Mouse (Mus musculus) forebrain, embryonic 12.5 days (tissue): Measurements from ENCODE around the gene Sema4b. TPM values are rescaled to one million over a fixed set of nuclear protein-coding genes. Genes with fewer than 3 reads are reported as not detected.

Experiments used
- ATAC-seq: fragments of 200-750 bp; cut with Nextera tagmentation; 2 replicates; pipeline ENCODE4 v1.8.0; 2017; ENCODE audit warnings: moderate TSS enrichment; ENCODE audit not compliant: low FRiP score
- H3K27ac ChIP-seq: fragments of 300-500 bp; sonication (generic); 2 replicates; pipeline ENCODE4 v1.5.1; 2016; ENCODE audit warnings: mild to moderate bottlenecking
- H3K27me3 ChIP-seq: fragments of 300-500 bp; sonication (generic); 2 replicates; pipeline ENCODE4 v1.6.1; 2016; ENCODE audit warnings: mild to moderate bottlenecking
- H3K36me3 ChIP-seq: fragments of 300-500 bp; sonication (generic); replicated peaks from 2 replicates; pipeline ENCODE4 v1.6.1; 2016; ENCODE audit warnings: mild to moderate bottlenecking
- H3K4me1 ChIP-seq: fragments of 300-500 bp; sonication (generic); 2 replicates; pipeline ENCODE4 v1.6.1; 2016
- H3K4me2 ChIP-seq: fragments of 300-500 bp; sonication (generic); 2 replicates; pipeline ENCODE4 v1.6.1; 2016; ENCODE audit warnings: mild to moderate bottlenecking, moderate library complexity
- H3K4me3 ChIP-seq: fragments of 300-500 bp; sonication (generic); replicated peaks from 2 replicates; pipeline ENCODE4 v1.5.1; 2016; ENCODE audit warnings: mild to moderate bottlenecking
- H3K9ac ChIP-seq: fragments of 300-500 bp; sonication (generic); 2 replicates; pipeline ENCODE4 v1.6.1; 2016; ENCODE audit warnings: mild to moderate bottlenecking
- H3K9me3 ChIP-seq: fragments of 300-500 bp; sonication (generic); 2 replicates; pipeline ENCODE4 v1.6.1; 2016
- WGBS: fragments of 180-500 bp; shearing (Covaris S2); methylation state at CpG from one replicate; pipeline ENCODE4 v1.1.7; 2016; 5-methylcytosine and 5-hydroxymethylcytosine counted together
- polyA plus RNA-seq: library from polyadenylated mRNA; unstranded; fragments of >200 nt; fragmentation: Nextera tagmentation; extraction: Ambion mirVana; gene quantifications from 2 replicates; pipeline ENCODE4 v1.2.1, GENCODE M21; 2016

Gene Sema4b
- polyA plus RNA-seq, 1 experiment from 2014 or later = 16.7 TPM

DNA sequence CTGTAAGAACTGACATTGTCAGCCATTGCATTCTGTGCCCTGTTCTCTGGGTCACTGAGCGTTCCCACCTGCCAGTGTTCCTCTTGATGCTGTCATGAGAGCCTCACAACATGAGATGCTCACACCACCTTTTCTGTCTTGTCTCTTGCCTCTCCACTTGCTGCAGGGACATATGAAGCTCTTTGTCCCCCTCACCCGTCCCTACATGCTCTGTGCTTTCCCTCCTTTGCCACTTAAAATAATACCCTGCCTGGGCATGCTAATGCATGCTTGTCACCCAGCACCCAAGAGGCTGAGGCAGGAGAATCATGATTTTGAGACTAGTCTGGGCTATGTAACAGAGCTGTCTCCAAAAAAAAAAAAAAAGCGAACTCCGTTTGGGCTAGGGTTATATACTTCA is 24.3 kb downstream of the Sema4b start:
- H3K9ac ChIP-seq = no peak overlapping the region
- H3K27me3 ChIP-seq = no peaks in the 10 kb centered on the region
- H3K4me3 ChIP-seq = no peak overlapping the region
- H3K4me2 ChIP-seq = no peak overlapping the region
- H3K9me3 ChIP-seq = no peaks in the 10 kb centered on the region
- H3K27ac ChIP-seq = no peak overlapping the region
- H3K36me3 ChIP-seq = peaks cover 26% of the 10 kb centered on the region
- 85% methylated on average over 4 of the region's 4 CpGs for WGBS
- peaks cover 28% of the 10 kb centered on the region for H3K4me1 ChIP-seq
- ATAC-seq = no peak

GRCm38 (mm10) chr7:80213604-80214003 is 27.0 kb downstream of the Sema4b start:
- Histone ChIP-seq H3K27me3 (no peaks in the 10 kb centered on the region), H3K27ac (no peak overlapping the region), H3K9ac (no peak overlapping the region), H3K4me1 (peaks cover 12% of the 10 kb centered on the region), H3K4me2 (no peak overlapping the region), H3K9me3 (no peaks in the 10 kb centered on the region), H3K4me3 (no peak overlapping the region), H3K36me3 (peaks cover 52% of the 10 kb centered on the region)
- WGBS = 91% methylated on average over 7 of the region's 7 CpGs
- no peak for ATAC-seq

- Histone ChIP-seq H3K27ac (peak overlapping the region; percentile 75; the same call in 1 of the 2 replicates), H3K9me3 (no peaks in the 10 kb centered on the region), H3K27me3 (no peaks in the 10 kb centered on the region), H3K4me1 (peaks cover 9% of the 10 kb centered on the region), H3K36me3 (peaks cover 61% of the 10 kb centered on the region), H3K9ac (no peak overlapping the region), H3K4me3 (no peak overlapping the region), H3K4me2 (no peak overlapping the region)
- 72% methylated on average over 8 of the region's 8 CpGs for WGBS
- ATAC-seq = no peak
Observed at GRCm38 (mm10) chr7:80214459-80214858, 27.8 kb downstream of the Sema4b start.

DNA sequence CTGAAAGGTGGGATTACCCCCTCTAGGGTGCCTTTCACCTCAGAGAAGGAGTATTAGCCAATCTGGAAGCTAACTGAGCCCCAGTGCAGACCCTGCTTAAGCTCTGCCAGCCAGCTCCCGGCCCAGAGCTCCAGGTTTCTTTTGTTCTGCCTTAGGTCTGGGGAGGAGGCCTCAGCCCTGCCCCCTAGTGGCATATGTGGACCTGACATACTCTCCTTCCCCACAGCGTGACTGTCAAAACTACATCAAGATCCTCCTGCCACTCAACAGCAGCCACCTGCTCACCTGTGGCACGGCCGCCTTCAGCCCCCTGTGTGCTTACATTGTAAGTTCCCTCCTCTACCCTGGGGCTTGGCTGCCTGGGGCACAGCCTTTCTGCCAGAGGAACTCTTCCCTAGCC is 28.8 kb downstream of the Sema4b start:
- Histone ChIP-seq H3K27ac (peak overlapping the region; percentile 75; the same call in 1 of the 2 replicates), H3K9ac (peak overlapping the region; percentile 36), H3K4me3 (no peak overlapping the region)

DNA sequence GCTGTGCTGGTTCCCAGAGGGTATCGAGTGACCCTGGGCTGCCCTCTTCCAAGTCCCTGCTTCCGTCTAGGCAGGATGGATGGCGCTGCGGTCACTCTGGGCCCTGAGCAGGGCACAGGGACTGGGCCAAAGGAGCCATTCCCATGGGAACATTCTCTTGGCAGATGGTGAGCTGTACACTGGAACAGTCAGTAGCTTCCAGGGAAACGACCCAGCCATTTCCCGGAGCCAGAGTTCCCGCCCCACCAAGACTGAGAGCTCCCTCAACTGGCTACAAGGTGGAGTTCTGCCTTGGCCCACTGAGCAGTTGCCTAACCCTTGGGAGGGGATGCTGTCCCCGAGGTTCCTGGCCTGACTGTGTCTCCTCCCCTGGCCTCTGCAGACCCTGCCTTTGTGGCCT is 29.9 kb downstream of the Sema4b start:
- Histone ChIP-seq H3K9ac (no peak overlapping the region), H3K9me3 (no peaks in the 10 kb centered on the region), H3K27me3 (no peaks in the 10 kb centered on the region), H3K36me3 (peaks cover 82% of the 10 kb centered on the region), H3K4me1 (peaks cover 5% of the 10 kb centered on the region), H3K4me2 (no peak overlapping the region), H3K4me3 (no peak overlapping the region), H3K27ac (no peak overlapping the region)
- ATAC-seq = no peak
- 84% methylated on average over 8 of the region's 8 CpGs for WGBS

More for the DNA sequence above, 28.8 kb downstream of the Sema4b start:
- Histone ChIP-seq H3K27me3 (no peaks in the 10 kb centered on the region), H3K4me1 (peaks cover 5% of the 10 kb centered on the region), H3K9me3 (no peaks in the 10 kb centered on the region), H3K36me3 (peaks cover 70% of the 10 kb centered on the region), H3K4me2 (no peak overlapping the region)
- WGBS = 17% methylated on average over 4 of the region's 4 CpGs
- ATAC-seq = peak; percentile 83

DNA sequence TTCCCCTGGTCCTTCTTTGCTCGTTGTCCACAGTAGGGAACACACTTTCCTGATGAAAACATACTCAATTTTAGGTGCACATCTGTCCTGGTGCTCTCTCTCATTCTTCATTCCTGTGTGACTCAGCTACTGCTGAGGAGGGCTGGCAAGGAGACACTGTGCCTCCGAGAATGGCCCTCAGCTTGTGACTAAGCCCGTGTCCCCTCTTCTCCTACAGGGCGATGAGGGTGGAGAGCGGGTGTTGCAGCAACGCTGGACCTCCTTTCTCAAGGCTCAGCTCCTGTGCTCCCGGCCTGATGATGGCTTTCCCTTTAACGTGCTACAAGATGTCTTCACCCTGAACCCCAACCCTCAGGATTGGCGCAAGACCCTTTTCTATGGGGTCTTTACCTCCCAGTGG is 32.0 kb downstream of the Sema4b start:
- no peak overlapping the region for H3K4me2 ChIP-seq
- H3K27ac ChIP-seq = no peak overlapping the region
- H3K4me3 ChIP-seq = no peak overlapping the region
- H3K27me3 ChIP-seq = no peaks in the 10 kb centered on the region
- no peak overlapping the region for H3K9ac ChIP-seq
- ATAC-seq = no peak
- H3K4me1 ChIP-seq = peaks cover 5% of the 10 kb centered on the region
- peaks cover 87% of the 10 kb centered on the region for H3K36me3 ChIP-seq
- H3K9me3 ChIP-seq = no peaks in the 10 kb centered on the region
- WGBS = 96% methylated on average over 9 of the region's 9 CpGs

DNA sequence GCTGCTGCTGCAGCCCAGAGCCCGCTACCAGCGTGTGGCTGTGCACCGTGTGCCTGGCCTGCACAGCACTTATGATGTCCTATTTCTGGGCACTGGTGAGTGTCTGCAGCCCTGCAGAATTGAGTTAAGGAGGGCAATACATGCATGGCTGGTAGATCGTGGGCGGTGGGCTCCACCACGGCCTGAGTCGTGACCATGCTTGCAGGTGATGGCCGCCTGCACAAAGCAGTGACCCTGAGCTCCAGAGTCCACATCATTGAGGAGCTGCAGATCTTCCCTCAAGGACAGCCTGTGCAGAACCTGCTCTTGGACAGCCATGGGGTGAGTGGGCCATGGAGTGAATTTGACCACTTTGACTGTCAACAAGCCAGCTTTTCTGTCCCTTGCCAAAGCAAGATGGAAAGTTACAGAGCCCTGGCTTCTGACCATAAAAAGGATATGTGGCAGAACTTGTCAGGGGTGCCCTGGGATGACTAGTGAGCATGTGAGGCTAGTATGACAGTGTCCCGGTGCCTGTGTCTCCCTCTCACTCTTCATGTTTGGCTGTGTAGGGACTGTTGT is 33.7 kb downstream of the Sema4b start:
- no peak for ATAC-seq
- 97% methylated on average over 9 of the region's 9 CpGs for WGBS
- Histone ChIP-seq H3K9me3 (no peaks in the 10 kb centered on the region), H3K4me3 (no peak overlapping the region), H3K9ac (no peak overlapping the region), H3K4me1 (peaks cover under 1% of the 10 kb centered on the region; the same call in 1 of the 2 replicates), H3K4me2 (no peak overlapping the region), H3K27ac (no peak overlapping the region), H3K36me3 (peaks cover 93% of the 10 kb centered on the region), H3K27me3 (no peaks in the 10 kb centered on the region)

- H3K4me1 ChIP-seq = no peaks in the 10 kb centered on the region
- H3K36me3 ChIP-seq = peaks cover 90% of the 10 kb centered on the region
- H3K9ac ChIP-seq = no peak overlapping the region
- H3K9me3 ChIP-seq = no peaks in the 10 kb centered on the region
- H3K4me2 ChIP-seq = no peak overlapping the region
- 83% methylated on average over 4 of the region's 4 CpGs for WGBS
- ATAC-seq = no peak
- no peak overlapping the region for H3K4me3 ChIP-seq
- no peak overlapping the region for H3K27ac ChIP-seq
- no peaks in the 10 kb centered on the region for H3K27me3 ChIP-seq
Observed at GRCm38 (mm10) chr7:80221179-80221750, 34.6 kb downstream of the Sema4b start.

DNA sequence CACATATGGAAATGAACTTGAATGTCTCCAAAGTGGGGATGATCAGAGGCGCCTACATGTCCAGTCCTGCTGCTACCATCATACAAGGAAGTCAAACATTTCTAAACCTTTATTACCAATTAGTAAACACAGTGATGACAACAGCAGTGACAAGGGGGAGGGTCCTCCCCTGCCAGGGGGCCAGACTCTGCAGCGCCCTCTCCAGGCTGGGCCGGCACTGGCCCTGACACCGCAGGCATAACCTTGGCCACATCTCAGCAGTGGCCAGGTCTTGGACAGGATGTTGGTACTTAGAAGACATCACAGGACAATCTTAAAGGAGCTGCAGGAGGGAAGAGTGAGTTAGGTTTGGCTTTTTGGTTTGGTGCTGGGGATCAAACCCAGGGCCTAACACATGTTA is 40.4 kb downstream of the Sema4b start:
- H3K4me2 ChIP-seq = no peak overlapping the region
- H3K27ac ChIP-seq = no peak overlapping the region
- H3K27me3 ChIP-seq = peaks cover 11% of the 10 kb centered on the region
- peaks cover 50% of the 10 kb centered on the region for H3K36me3 ChIP-seq
- peaks cover 5% of the 10 kb centered on the region for H3K4me1 ChIP-seq
- no peak for ATAC-seq
- H3K9me3 ChIP-seq = no peaks in the 10 kb centered on the region
- 95% methylated on average over 4 of the region's 4 CpGs for WGBS
- no peak overlapping the region for H3K9ac ChIP-seq
- no peak overlapping the region for H3K4me3 ChIP-seq

DNA sequence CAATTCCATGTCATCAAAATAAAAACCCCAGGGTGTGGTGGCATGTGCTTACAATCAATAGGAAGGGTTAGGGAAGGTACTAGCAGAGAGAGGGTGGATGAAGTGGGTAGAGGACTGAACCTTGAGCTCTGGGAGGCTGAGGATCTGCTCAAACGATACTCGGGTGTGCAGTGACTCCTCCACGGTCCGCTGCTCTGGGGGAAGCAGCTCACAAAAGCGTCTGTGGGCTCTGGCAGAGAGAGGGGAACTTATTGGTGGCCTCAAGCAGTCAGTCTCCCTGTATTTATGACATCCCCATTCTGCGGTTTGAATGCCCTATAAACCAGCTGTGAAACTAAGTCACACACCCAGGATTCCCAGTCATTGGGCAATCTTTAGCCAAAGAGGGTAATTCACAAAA is 43.6 kb downstream of the Sema4b start:
- Histone ChIP-seq H3K9me3 (no peaks in the 10 kb centered on the region), H3K27ac (no peak overlapping the region), H3K36me3 (peaks cover 22% of the 10 kb centered on the region), H3K4me3 (no peak overlapping the region), H3K27me3 (peaks cover 11% of the 10 kb centered on the region), H3K4me1 (peaks cover 20% of the 10 kb centered on the region), H3K4me2 (no peak overlapping the region), H3K9ac (no peak overlapping the region)
- no peak for ATAC-seq
- 67% methylated on average over 6 of the region's 6 CpGs for WGBS

GRCm38 (mm10) chr7:80231971-80232488 is 45.4 kb downstream of the Sema4b start:
- no peak overlapping the region for H3K27ac ChIP-seq
- peak overlapping the region; percentile 75 for H3K9ac ChIP-seq
- H3K36me3 ChIP-seq = peaks cover 10% of the 10 kb centered on the region
- H3K4me2 ChIP-seq = peak overlapping the region; percentile 85
- peaks cover 11% of the 10 kb centered on the region for H3K27me3 ChIP-seq
- WGBS = under 1% methylated on average over 29 of the region's 29 CpGs
- H3K4me1 ChIP-seq = peaks cover 21% of the 10 kb centered on the region
- H3K9me3 ChIP-seq = no peaks in the 10 kb centered on the region
- peak overlapping the region; percentile 69 for H3K4me3 ChIP-seq
- ATAC-seq = no peak

- Histone ChIP-seq H3K4me1 (peaks cover 21% of the 10 kb centered on the region), H3K27ac (peak within 1 kb of the TSS; percentile 50; the same call in 1 of the 2 replicates), H3K27me3 (peaks cover 11% of the 10 kb centered on the region), H3K4me3 (peak within 1 kb of the TSS; percentile 69), H3K36me3 (peaks cover 5% of the 10 kb centered on the region; the same call in 1 of the 2 replicates), H3K4me2 (peak within 1 kb of the TSS; percentile 85), H3K9me3 (no peaks in the 10 kb centered on the region), H3K9ac (peak within 1 kb of the TSS; percentile 75)
- ATAC-seq = peak; percentile 98
- 0% methylated on average over 49 of the region's 56 CpGs for WGBS
Observed at GRCm38 (mm10) chr7:80232489-80233029, 45.9 kb downstream of the Sema4b start, which contains the start of the genes Cib1 and Gdpgp1. Gene Cib1, minus strand, starts transcription at chr7:80232813. Gene Gdpgp1, plus strand, starts transcription at chr7:80232865.
